Mouse (Mus musculus) liver, postnatal 0 days (tissue): Measurements from ENCODE around the gene Naxe.

ENCODE experiments used
- CTCF ChIP-seq: sonication (generic); IDR thresholded peaks from 2 replicates; pipeline ENCODE4 v1.5.1; 2016; ENCODE audit warnings: antibody characterized with exemption, low read depth
- EP300 ChIP-seq: IDR thresholded peaks from 2 replicates; pipeline ENCODE4 v1.6.1; 2016; ENCODE audit warnings: antibody characterized with exemption, low read depth, mild to moderate bottlenecking

- no peak for TF ChIP-seq CTCF
- no peak for TF ChIP-seq EP300
Measured at GRCm38 (mm10) chr3:88085459-88085858, 27.2 kb upstream of the Naxe start.
